Mouse (Mus musculus): ENCODE data around the gene Hapln3. TPM values are rescaled to one million over a fixed set of nuclear protein-coding genes. Genes with fewer than 3 reads are reported as not detected.

The Hapln3 gene
- polyA plus RNA-seq, 1 experiment = 0.10 TPM

GRCm38 (mm10) chr7:79096492-79096891 lies 34.3 kb downstream of the Hapln3 start:
- Histone ChIP-seq H3ac (ENCODE audit: control insufficient read depth, insufficient read length) (no peak overlapping the region), H3K27me3 (ENCODE audit: control insufficient read depth, insufficient read depth, insufficient read length) (peaks cover 39% of the 10 kb centered on the region), H3K79me2 (ENCODE audit: control insufficient read depth, insufficient read depth) (no peaks in the 10 kb centered on the region), H3K4me3 (no peak overlapping the region), H3K36me3 (ENCODE audit: control insufficient read depth, insufficient read depth) (no peaks in the 10 kb centered on the region), H3K4me2 (ENCODE audit: low read depth) (no peak overlapping the region)
- TF ChIP-seq MYOG (IDR thresholded peaks at IDR 0.05; ENCODE audit: control insufficient read depth in 1 of 3, insufficient read depth in 1 of 3, insufficient read length in 2 of 3, low read depth in 2 of 3) (no peak), MYOD1 (IDR thresholded peaks at IDR 0.05; ENCODE audit: control insufficient read depth in 1 of 3, insufficient read length in 2 of 3, low read depth in 2 of 3) (no peak), TCF3 (IDR thresholded peaks at IDR 0.05; ENCODE audit: insufficient read length, low read depth) (no peak), REST (IDR thresholded peaks at IDR 0.05; ENCODE audit: insufficient read depth, insufficient read length) (no peak), CEBPB (IDR thresholded peaks at IDR 0.05; ENCODE audit: insufficient read depth, poor library complexity, severe bottlenecking) (no peak), POLR2A (IDR thresholded peaks at IDR 0.05; ENCODE audit: insufficient read length, low read depth) (no peak), TCF12 (IDR thresholded peaks at IDR 0.05; ENCODE audit: insufficient read depth, poor library complexity, severe bottlenecking) (no peak), E2F4 (IDR thresholded peaks at IDR 0.05; ENCODE audit: insufficient read depth) (no peak), USF1 (IDR thresholded peaks at IDR 0.05; ENCODE audit: low read depth) (no peak), SRF (IDR thresholded peaks at IDR 0.05; ENCODE audit: control insufficient read depth, insufficient read length, low read depth) (no peak), POLR2AphosphoS2 (IDR thresholded peaks at IDR 0.05; ENCODE audit: insufficient read length, low read depth) (no peak), MAX (IDR thresholded peaks at IDR 0.05; ENCODE audit: low read depth) (no peak)

- Histone ChIP-seq H3K36me3 (ENCODE audit: control insufficient read depth, insufficient read depth) (no peaks in the 10 kb centered on the region), H3K4me2 (ENCODE audit: low read depth) (no peak overlapping the region), H3K79me2 (ENCODE audit: control insufficient read depth, insufficient read depth) (no peaks in the 10 kb centered on the region), H3K4me3 (no peak overlapping the region), H3K27me3 (ENCODE audit: control insufficient read depth, insufficient read depth, insufficient read length) (peaks cover 50% of the 10 kb centered on the region), H3ac (ENCODE audit: control insufficient read depth, insufficient read length) (no peak overlapping the region)
- TF ChIP-seq MAX (IDR thresholded peaks at IDR 0.05; ENCODE audit: low read depth) (no peak), REST (IDR thresholded peaks at IDR 0.05; ENCODE audit: insufficient read depth, insufficient read length) (no peak), POLR2A (IDR thresholded peaks at IDR 0.05; ENCODE audit: insufficient read length, low read depth) (no peak)
These were observed 41.7 kb downstream of the Hapln3 start for GRCm38 (mm10) chr7:79089111-79089510.

GRCm38 (mm10) chr7:79080572-79081399 lies 50.0 kb downstream of the Hapln3 start:
- no peak for TF ChIP-seq CEBPB (IDR thresholded peaks at IDR 0.05; ENCODE audit: insufficient read depth, poor library complexity, severe bottlenecking)
- TF ChIP-seq USF1 (IDR thresholded peaks at IDR 0.05; ENCODE audit: low read depth) = no peak
- no peak for TF ChIP-seq POLR2A (IDR thresholded peaks at IDR 0.05; ENCODE audit: insufficient read length, low read depth)
- TF ChIP-seq MAX (IDR thresholded peaks at IDR 0.05; ENCODE audit: low read depth) = no peak
- no peak for TF ChIP-seq TCF12 (IDR thresholded peaks at IDR 0.05; ENCODE audit: insufficient read depth, poor library complexity, severe bottlenecking)
- no peak for TF ChIP-seq POLR2AphosphoS2 (IDR thresholded peaks at IDR 0.05; ENCODE audit: insufficient read length, low read depth)
- TF ChIP-seq TCF3 (IDR thresholded peaks at IDR 0.05; ENCODE audit: insufficient read length, low read depth) = no peak
- TF ChIP-seq MYOG (IDR thresholded peaks at IDR 0.05; ENCODE audit: control insufficient read depth in 1 of 3, insufficient read depth in 1 of 3, insufficient read length in 2 of 3, low read depth in 2 of 3) = no peak
- TF ChIP-seq E2F4 (IDR thresholded peaks at IDR 0.05; ENCODE audit: insufficient read depth) = no peak
- no peak for TF ChIP-seq SRF (IDR thresholded peaks at IDR 0.05; ENCODE audit: control insufficient read depth, insufficient read length, low read depth)
- no peak overlapping the region for H3K4me2 ChIP-seq (ENCODE audit: low read depth)
- no peaks in the 10 kb centered on the region for H3K79me2 ChIP-seq (ENCODE audit: control insufficient read depth, insufficient read depth)
- H3K27me3 ChIP-seq (ENCODE audit: control insufficient read depth, insufficient read depth, insufficient read length) = peaks cover 27% of the 10 kb centered on the region
- H3K36me3 ChIP-seq (ENCODE audit: control insufficient read depth, insufficient read depth) = no peaks in the 10 kb centered on the region
- no peak overlapping the region for H3ac ChIP-seq (ENCODE audit: control insufficient read depth, insufficient read length)
- H3K4me3 ChIP-seq = no peak overlapping the region

GRCm38 (mm10) chr7:79079212-79079611 lies 51.6 kb downstream of the Hapln3 start:
- Histone ChIP-seq H3K4me3 (no peak overlapping the region), H3K36me3 (ENCODE audit: control insufficient read depth, insufficient read depth) (no peaks in the 10 kb centered on the region), H3K79me2 (ENCODE audit: control insufficient read depth, insufficient read depth) (no peaks in the 10 kb centered on the region), H3K4me2 (ENCODE audit: low read depth) (no peak overlapping the region), H3ac (ENCODE audit: control insufficient read depth, insufficient read length) (no peak overlapping the region), H3K27me3 (ENCODE audit: control insufficient read depth, insufficient read depth, insufficient read length) (peaks cover 24% of the 10 kb centered on the region)
- TF ChIP-seq TCF3 (IDR thresholded peaks at IDR 0.05; ENCODE audit: insufficient read length, low read depth) = no peak
- no peak for TF ChIP-seq POLR2A (IDR thresholded peaks at IDR 0.05; ENCODE audit: insufficient read length, low read depth)
- no peak for TF ChIP-seq CEBPB (IDR thresholded peaks at IDR 0.05; ENCODE audit: insufficient read depth, poor library complexity, severe bottlenecking)
- TF ChIP-seq E2F4 (IDR thresholded peaks at IDR 0.05; ENCODE audit: insufficient read depth) = no peak
- TF ChIP-seq SRF (IDR thresholded peaks at IDR 0.05; ENCODE audit: control insufficient read depth, insufficient read length, low read depth) = no peak
- no peak for TF ChIP-seq USF1 (IDR thresholded peaks at IDR 0.05; ENCODE audit: low read depth)
- no peak for TF ChIP-seq POLR2AphosphoS2 (IDR thresholded peaks at IDR 0.05; ENCODE audit: insufficient read length, low read depth)
- TF ChIP-seq MYOD1 (IDR thresholded peaks at IDR 0.05; ENCODE audit: control insufficient read depth in 1 of 3, insufficient read length in 2 of 3, low read depth in 2 of 3) = no peak
- TF ChIP-seq REST (IDR thresholded peaks at IDR 0.05; ENCODE audit: insufficient read depth, insufficient read length) = no peak
- no peak for TF ChIP-seq TCF12 (IDR thresholded peaks at IDR 0.05; ENCODE audit: insufficient read depth, poor library complexity, severe bottlenecking)
- TF ChIP-seq MYOG (IDR thresholded peaks at IDR 0.05; ENCODE audit: control insufficient read depth in 1 of 3, insufficient read depth in 1 of 3, insufficient read length in 2 of 3, low read depth in 2 of 3) = no peak
- no peak for TF ChIP-seq MAX (IDR thresholded peaks at IDR 0.05; ENCODE audit: low read depth)

Data from myocyte (in vitro differentiated cells).